Mouse (Mus musculus) stomach, postnatal 0 days (tissue): ENCODE data around the gene Arfgap1. TPM values are rescaled to one million over a fixed set of nuclear protein-coding genes. Genes with fewer than 3 reads are reported as not detected.

Source experiments
- ATAC-seq: fragments of 200-750 bp; cut with Nextera tagmentation; 2 replicates; pipeline ENCODE4 v1.8.0; 2017; ENCODE audit not compliant: low FRiP score, low TSS enrichment
- DNase-seq: peaks from one replicate; pipeline ENCODE4 v3.0.0-alpha.2; 2016; ENCODE audit warnings: low spot score
- H3K27ac ChIP-seq: fragments of 300-500 bp; sonication (generic); replicated peaks from 2 replicates; pipeline ENCODE4 v1.5.1; 2014; ENCODE audit warnings: mild to moderate bottlenecking, control low read depth
- H3K27me3 ChIP-seq: fragments of 300-500 bp; sonication (generic); 2 replicates; pipeline ENCODE4 v1.6.1; 2014; ENCODE audit warnings: low read length; ENCODE audit not compliant: control insufficient read depth, insufficient read depth
- H3K36me3 ChIP-seq: fragments of 300-500 bp; sonication (generic); 2 replicates; pipeline ENCODE4 v1.6.1; 2014; ENCODE audit warnings: low read length, mixed read lengths; ENCODE audit not compliant: control insufficient read depth, insufficient read depth
- H3K4me1 ChIP-seq: fragments of 300-500 bp; sonication (generic); replicated peaks from 2 replicates; pipeline ENCODE4 v1.6.1; 2014; ENCODE audit warnings: antibody characterized with exemption; ENCODE audit not compliant: control insufficient read depth, insufficient read depth
- H3K4me2 ChIP-seq: fragments of 300-500 bp; sonication (generic); replicated peaks from 2 replicates; pipeline ENCODE4 v1.6.1; 2014; ENCODE audit warnings: low read depth, mild to moderate bottlenecking, control low read depth, moderate library complexity
- H3K4me3 ChIP-seq: fragments of 300-500 bp; sonication (generic); 2 replicates; pipeline ENCODE4 v1.5.1; 2014; ENCODE audit warnings: low read depth, low read length, control low read depth
- H3K9ac ChIP-seq: fragments of 300-500 bp; sonication (generic); 2 replicates; pipeline ENCODE4 v1.6.1; 2014; ENCODE audit warnings: mild to moderate bottlenecking, low read length, control low read depth, mixed read lengths
- H3K9me3 ChIP-seq: fragments of 300-500 bp; sonication (generic); 2 replicates; pipeline ENCODE4 v1.6.1; 2016; ENCODE audit warnings: low read length; ENCODE audit not compliant: control insufficient read depth
- CTCF ChIP-seq: IDR thresholded peaks from 2 replicates; pipeline ENCODE4 v1.5.1; 2016; ENCODE audit warnings: antibody characterized with exemption, low read depth, mild to moderate bottlenecking, moderate library complexity
- EP300 ChIP-seq: optimal IDR thresholded peaks from 2 replicates; pipeline ENCODE3; 2016; ENCODE audit warnings: antibody characterized with exemption
- WGBS: fragments of 180-500 bp; shearing (Covaris S2); extraction: QIAGEN DNeasy Blood & Tissue Kit; methylation state at CpG from one replicate; pipeline ENCODE4 v1.1.7; 2014; 5-methylcytosine and 5-hydroxymethylcytosine counted together
- polyA plus RNA-seq: library from polyadenylated mRNA; unstranded; fragments of >200 nt; fragmentation: Nextera tagmentation; extraction: Ambion mirVana; gene quantifications from 2 replicates; pipeline ENCODE4 v1.2.1, GENCODE M21; 2015

Arfgap1 gene
- polyA plus RNA-seq, 1 experiment from 2014 or later, result 45.1 TPM

- peak overlapping the region; percentile 82 for H3K4me2 ChIP-seq
- H3K9ac ChIP-seq, result peak overlapping the region; percentile 59
- no peak for ATAC-seq
- no peaks in the 10 kb centered on the region for H3K27me3 ChIP-seq
- no peak for TF ChIP-seq CTCF
- TF ChIP-seq EP300, result no peak
- H3K9me3 ChIP-seq, result no peaks in the 10 kb centered on the region
- 37% methylated on average over 2 of the region's 2 CpGs for WGBS
- H3K27ac ChIP-seq, result peak overlapping the region; percentile 56
- no peak for DNase-seq
- peak overlapping the region; percentile 51 for H3K4me3 ChIP-seq
- H3K36me3 ChIP-seq, result no peaks in the 10 kb centered on the region
- peaks cover 4% of the 10 kb centered on the region; the same call in 1 of the 2 replicates for H3K4me1 ChIP-seq
These were observed 13.4 kb upstream of the Arfgap1 start for GRCm38 (mm10) chr2:180953638-180954037.

- peak within 1 kb of the TSS; percentile 56 for H3K27ac ChIP-seq
- H3K27me3 ChIP-seq, result no peaks in the 10 kb centered on the region
- WGBS, result 1% methylated on average over 50 of the region's 52 CpGs
- H3K36me3 ChIP-seq, result no peaks in the 10 kb centered on the region
- peak within 1 kb of the TSS; percentile 59 for H3K9ac ChIP-seq
- TF ChIP-seq EP300 (no peak), CTCF (peak; percentile 60)
- ATAC-seq (peak; percentile 67), DNase-seq (peak; percentile 63)
- no peaks in the 10 kb centered on the region for H3K9me3 ChIP-seq
- peak within 1 kb of the TSS; percentile 51 for H3K4me3 ChIP-seq
- H3K4me2 ChIP-seq, result peak within 1 kb of the TSS; percentile 82
- H3K4me1 ChIP-seq, result peaks cover 4% of the 10 kb centered on the region; the same call in 1 of the 2 replicates
These were observed 12.7 kb upstream of the Arfgap1 start, which contains the start of gene Nkain4 for GRCm38 (mm10) chr2:180954061-180955047. Gene Nkain4 (minus strand): TSS chr2:180954699.

- Histone ChIP-seq H3K9ac (no peak overlapping the region), H3K4me1 (peaks cover 4% of the 10 kb centered on the region; the same call in 1 of the 2 replicates), H3K4me3 (no peak overlapping the region), H3K36me3 (no peaks in the 10 kb centered on the region), H3K27ac (no peak overlapping the region), H3K4me2 (no peak overlapping the region), H3K27me3 (no peaks in the 10 kb centered on the region), H3K9me3 (no peaks in the 10 kb centered on the region)
- ATAC-seq (no peak), DNase-seq (no peak)
- 51% methylated on average over 7 of the region's 7 CpGs for WGBS
- TF ChIP-seq CTCF (no peak), EP300 (no peak)
These were observed 7.4 kb upstream of the Arfgap1 start for GRCm38 (mm10) chr2:180959605-180960004.

GRCm38 (mm10) chr2:180960187-180960586, 6.8 kb upstream of the Arfgap1 start:
- TF ChIP-seq CTCF (no peak), EP300 (no peak)
- DNase-seq, result no peak
- H3K9ac ChIP-seq, result no peak overlapping the region

GRCm38 (mm10) chr2:180962616-180963308, 4.3 kb upstream of the Arfgap1 start:
- no peak overlapping the region for H3K4me2 ChIP-seq
- ATAC-seq, result peak; percentile 79
- no peak overlapping the region for H3K4me3 ChIP-seq
- peak; percentile 83 for DNase-seq
- no peaks in the 10 kb centered on the region for H3K36me3 ChIP-seq
- 66% methylated on average over 2 of the region's 2 CpGs for WGBS
- TF ChIP-seq CTCF, result no peak
- no peak for TF ChIP-seq EP300
- H3K9me3 ChIP-seq, result no peaks in the 10 kb centered on the region
- H3K27me3 ChIP-seq, result no peaks in the 10 kb centered on the region
- H3K27ac ChIP-seq, result 0 out of 2 replicates have a peak overlapping the region, but pooled peaks have one; percentile 13
- no peaks in the 10 kb centered on the region; the same call in 1 of the 2 replicates for H3K4me1 ChIP-seq
- H3K9ac ChIP-seq, result no peak overlapping the region

More at GRCm38 (mm10) chr2:180960187-180960586, 6.8 kb upstream of the Arfgap1 start:
- Histone ChIP-seq H3K4me3 (no peak overlapping the region), H3K27me3 (no peaks in the 10 kb centered on the region), H3K27ac (no peak overlapping the region), H3K9me3 (no peaks in the 10 kb centered on the region), H3K4me2 (no peak overlapping the region), H3K36me3 (no peaks in the 10 kb centered on the region), H3K4me1 (no peaks in the 10 kb centered on the region; the same call in 1 of the 2 replicates)
- WGBS, result 39% methylated on average over 3 of the region's 3 CpGs
- ATAC-seq, result no peak
